Mouse (Mus musculus) layer of hippocampus, adult 9-10 months (tissue): ENCODE data around the gene Col8a1.

Experiments used
- DNase-seq: peaks from one replicate; pipeline ENCODE4 v3.0.0; 2022; ENCODE audit warnings: low spot score

Gene Col8a1

GRCm38 (mm10) chr16:57672251-57672650 is 82.3 kb downstream of the Col8a1 start:
- no peak for DNase-seq

DNA sequence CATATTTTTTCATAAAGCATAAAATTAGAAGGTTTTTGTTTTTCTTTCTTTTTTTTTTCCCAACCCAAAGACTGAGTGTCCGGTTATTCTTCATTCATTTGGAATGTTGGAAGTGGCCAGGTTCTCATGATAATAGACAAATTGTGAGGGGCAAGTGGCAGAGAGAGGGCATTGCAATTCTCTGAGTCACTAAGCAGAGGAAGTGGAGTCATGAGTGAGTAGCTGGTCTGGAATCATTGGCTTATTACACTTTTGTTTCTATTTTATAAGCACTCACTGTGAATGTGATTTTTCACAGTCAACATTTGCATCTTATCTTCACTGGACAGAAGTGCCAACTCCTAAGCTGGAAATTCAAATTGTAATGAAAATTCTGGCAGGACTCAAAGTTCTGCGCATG is 82.9 kb downstream of the Col8a1 start:
- no peak for DNase-seq

GRCm38 (mm10) chr16:57669348-57669747 is 85.2 kb downstream of the Col8a1 start:
- DNase-seq, result peak; percentile 0

- no peak for DNase-seq
These were observed 91.9 kb downstream of the Col8a1 start for GRCm38 (mm10) chr16:57662661-57663060.

GRCm38 (mm10) chr16:57649888-57650287 is 104.6 kb downstream of the Col8a1 start:
- no peak for DNase-seq

- DNase-seq, result no peak
These were observed 113.1 kb downstream of the Col8a1 start for GRCm38 (mm10) chr16:57641346-57641885.

DNA sequence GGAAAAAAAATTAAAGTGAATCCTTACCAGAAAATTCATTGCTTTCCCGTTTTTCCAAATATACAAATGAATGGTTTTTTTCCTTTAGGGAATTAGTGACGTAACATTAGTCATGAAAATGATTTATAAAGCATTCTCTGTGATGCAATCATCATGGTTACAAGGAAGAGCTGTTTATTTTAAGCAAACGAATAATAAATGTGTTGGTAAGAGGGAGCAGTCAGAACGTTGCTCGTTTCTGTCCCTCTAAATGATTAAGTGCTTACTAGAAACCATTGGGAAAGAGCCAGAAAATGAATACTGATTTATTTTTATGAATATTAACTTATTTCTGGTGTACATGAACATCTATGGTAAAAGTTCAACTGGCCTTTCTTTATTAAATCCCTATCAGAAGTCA is 119.8 kb downstream of the Col8a1 start:
- no peak for DNase-seq

- peak; percentile 59 for DNase-seq
These were observed 120.3 kb downstream of the Col8a1 start for GRCm38 (mm10) chr16:57634191-57634590.

DNA sequence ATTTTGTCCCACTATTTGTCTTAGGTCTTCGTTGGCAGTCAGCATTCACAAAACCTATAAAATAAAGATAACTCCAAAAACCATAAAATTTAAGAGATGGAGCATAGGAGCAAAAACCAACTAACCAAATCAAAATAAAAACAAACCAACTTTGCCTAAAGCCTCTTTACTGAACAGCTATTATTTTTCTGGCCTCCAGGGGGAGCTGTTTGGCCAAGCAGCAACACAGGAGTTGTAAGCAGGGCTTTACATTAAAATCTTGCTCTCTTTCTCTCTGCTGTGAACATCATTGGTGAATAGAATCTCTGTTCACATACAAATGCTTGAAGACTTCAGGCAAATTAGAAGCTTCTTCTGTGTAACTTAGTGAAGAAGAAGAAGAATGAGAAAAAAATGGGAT is 142.8 kb downstream of the Col8a1 start:
- no peak for DNase-seq

- peak; percentile 56 for DNase-seq
These were observed 147.9 kb downstream of the Col8a1 start, which contains the start of gene Cmss1 for GRCm38 (mm10) chr16:57606444-57607227. Gene Cmss1, minus strand, starts transcription at chr16:57606864.

DNA sequence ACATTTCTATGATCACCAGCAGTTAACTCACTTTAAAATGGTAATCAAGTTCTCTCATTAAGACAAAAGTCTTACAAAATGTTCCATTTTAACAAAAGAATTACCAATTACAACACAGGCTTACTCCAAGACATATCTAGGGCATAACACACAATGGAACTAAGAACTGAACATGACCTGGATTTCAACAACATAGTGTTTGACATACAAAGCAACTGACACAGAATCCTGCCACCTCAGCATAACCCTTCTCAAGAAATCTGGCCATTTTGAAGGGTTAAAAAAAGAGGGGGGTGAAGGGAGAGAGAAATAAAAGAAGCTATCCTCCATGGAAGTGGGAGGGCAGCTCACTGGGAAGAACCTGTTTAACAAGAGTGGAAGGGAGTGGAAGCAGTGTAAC is 153.5 kb downstream of the Col8a1 start:
- DNase-seq, result no peak

GRCm38 (mm10) chr16:57597295-57597957 is 157.1 kb downstream of the Col8a1 start:
- no peak for DNase-seq

DNA sequence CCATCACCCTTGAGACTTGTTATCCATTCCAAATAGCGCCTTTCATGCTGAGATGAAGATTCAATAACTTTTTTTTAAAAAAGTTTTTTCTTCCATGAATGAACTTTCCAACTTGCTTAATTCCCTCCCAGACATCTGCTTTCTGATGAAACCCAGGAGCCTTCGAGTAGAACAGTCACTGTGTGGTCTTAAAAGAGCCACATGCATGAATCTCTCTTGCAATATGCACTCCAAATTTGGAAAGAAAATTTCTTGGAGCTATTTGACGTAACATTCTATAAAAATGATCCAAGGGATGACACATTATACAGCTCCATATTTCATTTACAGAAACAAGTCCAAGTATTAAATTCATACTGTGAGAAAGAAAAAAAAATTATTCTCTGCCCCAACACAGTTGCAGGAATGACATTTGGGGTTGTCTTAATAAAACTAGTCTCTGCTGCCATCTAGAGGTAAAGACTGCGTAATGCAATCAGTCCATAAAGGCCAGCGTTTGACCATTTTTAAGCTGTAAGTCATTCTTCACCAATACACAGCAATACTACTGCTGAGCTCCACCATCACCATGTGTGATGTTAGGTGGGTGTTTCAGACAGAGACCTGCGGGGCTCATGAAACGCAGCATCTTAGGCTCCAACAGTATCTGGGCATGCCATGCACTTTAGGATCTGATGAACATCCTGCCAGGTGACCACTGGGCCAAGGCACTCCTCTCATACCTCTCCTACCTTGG is 160.9 kb downstream of the Col8a1 start:
- DNase-seq, result peak; percentile 57

GRCm38 (mm10) chr16:57585201-57585600 is 169.3 kb downstream of the Col8a1 start:
- no peak for DNase-seq

DNA sequence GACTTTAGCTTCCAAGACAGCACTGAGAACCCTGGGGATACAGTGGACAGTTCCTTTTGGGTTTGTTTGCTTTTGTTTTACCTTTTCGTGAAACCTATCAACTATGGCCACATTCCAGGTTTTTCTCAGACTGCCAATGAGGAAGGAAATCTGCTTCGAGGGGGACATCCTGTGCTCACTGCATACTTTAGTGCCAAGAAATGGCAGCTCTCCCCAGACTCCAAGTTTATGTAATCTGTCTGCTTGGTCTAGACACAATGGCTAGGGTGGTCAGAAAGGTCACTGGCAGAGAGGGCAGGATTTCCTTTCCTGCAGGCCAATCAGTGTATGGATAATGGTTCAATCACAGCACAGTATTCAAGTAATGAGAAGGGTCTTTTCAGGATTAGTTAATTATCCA is 172.5 kb downstream of the Col8a1 start:
- no peak for DNase-seq

DNA sequence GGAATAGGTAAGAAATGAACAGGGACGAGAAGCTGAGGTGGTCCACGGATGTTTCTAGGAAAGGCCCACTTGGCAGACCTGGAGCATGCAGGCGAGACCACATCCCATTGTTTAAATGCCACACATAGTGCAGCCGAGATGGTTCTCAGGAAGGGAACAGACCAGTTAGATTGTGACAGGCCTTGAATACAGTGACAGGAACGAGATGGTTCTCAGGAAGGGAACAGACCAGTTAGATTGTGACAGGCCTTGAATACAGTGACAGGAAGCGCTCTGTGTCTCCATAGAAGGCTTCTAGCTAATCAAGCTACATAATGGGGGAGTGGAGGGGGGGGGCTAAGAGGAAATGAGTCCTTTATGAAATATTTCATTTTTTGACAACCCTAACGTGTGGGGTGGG is 174.5 kb downstream of the Col8a1 start:
- DNase-seq, result no peak

GRCm38 (mm10) chr16:57577519-57577918 is 177.0 kb downstream of the Col8a1 start:
- DNase-seq, result no peak

GRCm38 (mm10) chr16:57575764-57576388 is 178.7 kb downstream of the Col8a1 start:
- no peak for DNase-seq
